Mouse (Mus musculus) heart, embryonic 16.5 days (tissue): ENCODE measurements around the gene Gabpb1. TPM values are rescaled to one million over a fixed set of nuclear protein-coding genes. Genes with fewer than 3 reads are reported as not detected.
A peak's percentile ranks its signal among the peaks of the same experiment; 100 is the strongest.

Experiments
- ATAC-seq: fragments of 200-750 bp; cut with Nextera tagmentation; replicated peaks from 2 replicates; pipeline ENCODE4 v1.8.0; 2017; ENCODE audit warnings: moderate number of reproducible peaks; ENCODE audit not compliant: insufficient read depth, low FRiP score; ENCODE audit errors: extremely low read depth
- H3K27ac ChIP-seq: fragments of 300-500 bp; sonication (generic); 2 replicates; pipeline ENCODE4 v1.5.1; 2014; ENCODE audit warnings: mild to moderate bottlenecking, low read length, control low read depth, moderate library complexity
- H3K27me3 ChIP-seq: fragments of 300-500 bp; sonication (generic); 2 replicates; pipeline ENCODE4 v1.6.1; 2014; ENCODE audit warnings: low read length, mixed read lengths; ENCODE audit not compliant: control insufficient read depth, insufficient read depth
- H3K36me3 ChIP-seq: fragments of 300-500 bp; sonication (generic); 2 replicates; pipeline ENCODE4 v1.6.1; 2014; ENCODE audit not compliant: control insufficient read depth, insufficient read depth
- H3K4me1 ChIP-seq: fragments of 300-500 bp; sonication (generic); 2 replicates; pipeline ENCODE4 v1.6.1; 2014; ENCODE audit warnings: low read length, mixed read lengths; ENCODE audit not compliant: control insufficient read depth, insufficient read depth
- H3K4me2 ChIP-seq: fragments of 300-500 bp; sonication (generic); 2 replicates; pipeline ENCODE4 v1.6.1; 2014; ENCODE audit warnings: low read depth, mild to moderate bottlenecking, control low read depth, low read length
- H3K4me3 ChIP-seq: fragments of 300-500 bp; sonication (generic); 2 replicates; pipeline ENCODE4 v1.5.1; 2014; ENCODE audit warnings: mild to moderate bottlenecking, control low read depth, low read length
- H3K9ac ChIP-seq: fragments of 300-500 bp; sonication (generic); 2 replicates; pipeline ENCODE4 v1.6.1; 2014; ENCODE audit warnings: low read length, control low read depth
- H3K9me3 ChIP-seq: fragments of 300-500 bp; sonication (generic); replicated peaks from 2 replicates; pipeline ENCODE4 v1.6.1; 2016; ENCODE audit warnings: low read length; ENCODE audit not compliant: control insufficient read depth
- WGBS: fragments of 180-500 bp; shearing (Covaris S2); extraction: QIAGEN DNeasy Blood & Tissue Kit; methylation state at CpG from one replicate; pipeline ENCODE4 v1.1.7; 2014; 5-methylcytosine and 5-hydroxymethylcytosine counted together
- polyA plus RNA-seq: library from polyadenylated mRNA; unstranded; fragments of >200 nt; fragmentation: Nextera tagmentation; extraction: Ambion mirVana; gene quantifications from 2 replicates; pipeline ENCODE4 v1.2.1, GENCODE M21; 2015

Gabpb1 gene
- polyA plus RNA-seq, 1 experiment from 2014 or later = 34.6 TPM

- Histone ChIP-seq H3K36me3 (no peaks in the 10 kb centered on the region), H3K27ac (no peak overlapping the region), H3K4me3 (no peak overlapping the region), H3K27me3 (no peaks in the 10 kb centered on the region), H3K4me2 (no peak overlapping the region), H3K9ac (no peak overlapping the region), H3K9me3 (no peaks in the 10 kb centered on the region), H3K4me1 (peaks cover 7% of the 10 kb centered on the region)
- WGBS = 79% methylated on average over 14 of the region's 14 CpGs
- ATAC-seq = no peak
Measured at GRCm38 (mm10) chr2:126601918-126602600, 74.1 kb downstream of the Gabpb1 start.

GRCm38 (mm10) chr2:126600533-126600932 is 75.6 kb downstream of the Gabpb1 start:
- no peaks in the 10 kb centered on the region for H3K9me3 ChIP-seq
- H3K36me3 ChIP-seq = no peaks in the 10 kb centered on the region
- WGBS = 76% methylated on average over 14 of the region's 14 CpGs
- H3K4me1 ChIP-seq = 0 out of 2 replicates have a peak, but pooled peaks cover 2% of the 10 kb centered on the region
- no peak overlapping the region for H3K4me2 ChIP-seq
- no peak for ATAC-seq
- H3K27me3 ChIP-seq = no peaks in the 10 kb centered on the region
- no peak overlapping the region for H3K27ac ChIP-seq
- no peak overlapping the region for H3K9ac ChIP-seq
- H3K4me3 ChIP-seq = no peak overlapping the region

GRCm38 (mm10) chr2:126599005-126599404 is 77.1 kb downstream of the Gabpb1 start:
- Histone ChIP-seq H3K9ac (no peak overlapping the region), H3K4me3 (no peak overlapping the region), H3K36me3 (no peaks in the 10 kb centered on the region), H3K4me1 (0 out of 2 replicates have a peak, but pooled peaks cover 2% of the 10 kb centered on the region), H3K27ac (no peak overlapping the region), H3K4me2 (0 out of 2 replicates have a peak overlapping the region, but pooled peaks have one; percentile 2), H3K9me3 (no peaks in the 10 kb centered on the region), H3K27me3 (no peaks in the 10 kb centered on the region)
- WGBS = 11% methylated on average over 3 of the region's 3 CpGs
- peak; percentile 57; the same call in 1 of the 2 replicates for ATAC-seq

- Histone ChIP-seq H3K4me1 (0 out of 2 replicates have a peak, but pooled peaks cover 2% of the 10 kb centered on the region), H3K4me2 (no peak overlapping the region), H3K9ac (no peak overlapping the region), H3K27ac (no peak overlapping the region), H3K27me3 (no peaks in the 10 kb centered on the region), H3K4me3 (no peak overlapping the region), H3K36me3 (no peaks in the 10 kb centered on the region), H3K9me3 (no peaks in the 10 kb centered on the region)
- 43% methylated on average over 2 of the region's 2 CpGs for WGBS
- no peak for ATAC-seq
Measured at GRCm38 (mm10) chr2:126598359-126598758, 77.8 kb downstream of the Gabpb1 start.

DNA sequence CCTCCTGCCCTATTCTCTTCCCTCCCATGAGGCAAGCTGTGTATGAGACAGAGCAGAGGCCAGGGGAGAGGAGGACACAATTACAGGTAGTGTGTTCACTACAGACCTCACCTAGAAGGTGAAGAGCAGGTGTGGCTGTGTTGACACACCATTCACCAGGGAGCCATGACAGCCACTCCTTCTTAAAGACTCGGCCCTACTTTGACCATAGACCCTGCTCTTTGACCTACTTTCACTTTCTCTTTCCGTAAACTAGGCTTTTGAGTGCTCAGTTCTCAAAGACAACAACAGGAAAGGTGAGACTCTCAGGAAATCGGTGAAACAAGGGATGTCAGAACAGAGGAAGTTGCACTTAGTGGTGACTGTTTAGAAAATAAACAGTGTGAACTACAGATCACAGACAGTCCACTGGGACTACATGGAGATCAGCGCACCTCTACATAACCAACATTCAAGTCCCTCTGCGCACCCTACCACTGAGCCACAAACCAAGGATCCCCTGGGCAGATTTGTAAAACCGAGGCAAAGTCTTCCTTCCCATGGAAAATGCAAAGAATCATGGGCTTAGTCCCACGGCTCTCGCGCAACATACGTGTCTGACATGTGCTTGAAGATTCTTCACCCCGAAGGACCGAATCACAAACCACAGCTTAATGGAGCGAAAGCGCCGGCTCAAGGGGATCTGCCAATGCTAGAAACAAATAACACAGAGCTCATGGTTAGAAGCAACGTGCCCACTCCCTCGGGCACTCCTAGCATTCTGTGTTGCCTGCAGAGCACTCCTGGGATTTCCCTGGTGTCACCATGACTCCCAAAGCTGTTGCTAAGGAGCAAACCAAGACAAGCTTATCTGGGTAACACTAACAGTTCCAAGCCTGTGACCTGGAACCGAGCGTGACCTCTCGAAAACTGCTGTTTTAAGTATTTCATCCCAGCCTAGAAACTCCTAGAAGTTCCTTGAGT is 78.6 kb downstream of the Gabpb1 start:
- Histone ChIP-seq H3K27me3 (no peaks in the 10 kb centered on the region), H3K4me3 (no peak overlapping the region), H3K4me2 (peak overlapping the region; percentile 40), H3K27ac (no peak overlapping the region), H3K9me3 (no peaks in the 10 kb centered on the region), H3K36me3 (no peaks in the 10 kb centered on the region), H3K9ac (no peak overlapping the region), H3K4me1 (0 out of 2 replicates have a peak, but pooled peaks cover 2% of the 10 kb centered on the region)
- no peak for ATAC-seq
- WGBS = 75% methylated on average over 20 of the region's 20 CpGs

- Histone ChIP-seq H3K27ac (no peak overlapping the region), H3K4me3 (no peak overlapping the region), H3K4me1 (0 out of 2 replicates have a peak, but pooled peaks cover 2% of the 10 kb centered on the region), H3K9ac (no peak overlapping the region), H3K4me2 (no peak overlapping the region), H3K27me3 (no peaks in the 10 kb centered on the region), H3K9me3 (no peaks in the 10 kb centered on the region), H3K36me3 (no peaks in the 10 kb centered on the region)
- 89% methylated on average over 7 of the region's 7 CpGs for WGBS
- ATAC-seq = no peak
Measured at GRCm38 (mm10) chr2:126596347-126597072, 79.6 kb downstream of the Gabpb1 start.

DNA sequence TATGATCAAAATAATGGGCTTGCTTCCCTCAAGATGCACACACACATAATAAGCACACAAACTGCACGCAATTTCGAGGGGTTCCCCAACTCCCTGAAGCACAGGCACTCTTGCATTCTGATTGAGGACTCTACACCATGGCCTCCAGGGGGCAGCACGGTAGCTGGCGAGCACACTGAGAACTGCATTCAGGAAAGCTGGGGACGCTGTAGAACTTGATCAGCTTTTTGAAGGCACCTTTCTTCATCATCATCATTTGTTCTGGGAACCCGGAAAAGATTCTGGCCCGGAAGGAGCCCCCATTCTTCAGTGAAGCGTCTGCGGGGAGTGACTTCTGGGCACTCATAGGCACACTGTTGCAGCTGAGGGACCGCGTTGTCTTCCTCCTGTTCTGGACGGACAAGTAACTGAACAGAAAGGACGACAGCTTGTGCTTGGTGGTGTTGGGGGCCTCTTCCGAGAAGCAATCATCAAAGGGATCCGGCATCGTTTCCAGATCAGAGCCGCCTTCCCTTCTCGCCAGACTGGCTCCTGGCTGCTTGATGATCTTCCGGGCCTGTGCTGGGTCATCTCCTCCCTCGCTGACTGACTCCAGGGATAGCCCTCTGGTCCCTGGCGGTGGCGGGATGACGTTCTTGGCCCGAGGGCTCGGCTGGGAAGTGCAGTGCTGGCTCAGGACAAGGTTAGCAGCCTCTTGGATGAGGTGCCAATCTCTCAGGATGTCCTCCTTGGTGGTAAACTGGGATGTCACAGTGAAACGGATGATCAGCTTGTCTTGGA is 82.1 kb downstream of the Gabpb1 start:
- peak; percentile 35; the same call in 1 of the 2 replicates for ATAC-seq
- Histone ChIP-seq H3K9ac (peak overlapping the region; percentile 72), H3K27ac (no peak overlapping the region), H3K4me1 (0 out of 2 replicates have a peak, but pooled peaks cover 2% of the 10 kb centered on the region), H3K27me3 (no peaks in the 10 kb centered on the region), H3K4me3 (peak overlapping the region; percentile 52), H3K4me2 (peak overlapping the region; percentile 86), H3K36me3 (no peaks in the 10 kb centered on the region), H3K9me3 (no peaks in the 10 kb centered on the region)
- WGBS = 20% methylated on average over 26 of the region's 26 CpGs

DNA sequence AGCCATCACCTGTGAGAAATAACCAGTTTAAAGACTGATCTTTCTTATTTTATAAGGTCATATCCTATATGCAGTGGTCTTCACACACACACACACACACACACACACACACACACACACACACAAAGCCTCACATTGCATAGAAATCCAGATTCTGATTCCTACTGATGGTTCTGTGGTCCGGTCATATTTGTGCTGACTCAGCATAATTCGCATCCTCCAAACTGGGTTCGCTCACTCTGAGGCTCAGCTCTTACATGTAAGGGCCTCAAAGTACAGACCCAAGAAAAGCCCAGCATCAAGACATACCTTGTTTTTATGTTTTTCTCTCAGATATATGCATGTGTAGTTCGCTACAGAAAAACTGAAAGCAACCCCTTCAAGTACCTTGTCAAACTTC is 84.8 kb downstream of the Gabpb1 start:
- no peak overlapping the region for H3K27ac ChIP-seq
- no peak overlapping the region for H3K4me3 ChIP-seq
- no peaks in the 10 kb centered on the region for H3K36me3 ChIP-seq
- no peaks in the 10 kb centered on the region for H3K9me3 ChIP-seq
- no peaks in the 10 kb centered on the region for H3K4me1 ChIP-seq
- no peak for ATAC-seq
- WGBS = 89% methylated on average over 4 of the region's 4 CpGs
- no peak overlapping the region for H3K9ac ChIP-seq
- H3K27me3 ChIP-seq = no peaks in the 10 kb centered on the region
- H3K4me2 ChIP-seq = no peak overlapping the region
